Mouse (Mus musculus): ENCODE measurements around the gene Tll1. TPM values are rescaled to one million over a fixed set of nuclear protein-coding genes. Genes with fewer than 3 reads are reported as not detected.

Gene Tll1
- total RNA-seq (2023): not detected

DNA sequence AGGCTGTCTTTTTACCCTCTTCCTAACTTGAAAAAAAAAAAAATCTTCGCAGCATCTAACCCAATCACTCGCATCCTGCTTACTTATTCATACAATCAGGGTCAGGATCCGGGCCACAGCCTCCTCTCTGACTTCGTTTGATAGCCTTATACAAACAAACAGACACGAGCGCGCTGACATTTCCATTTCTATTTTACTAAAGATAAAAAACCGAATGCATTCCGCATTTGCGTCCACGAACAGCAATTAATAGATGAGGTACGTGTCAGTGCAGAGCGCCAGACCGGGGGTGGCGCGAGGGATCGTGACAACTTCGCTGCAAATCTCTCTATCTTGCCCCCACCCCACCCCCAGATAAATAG, at the start of gene Tll1:
Gene Tll1, minus strand, starts transcription at position 248 of the 362 bp plus-strand sequence.

